Mouse (Mus musculus) ES-Bruce4 (cell line): Measurements from ENCODE around the gene Tex2. TPM values are rescaled to one million over a fixed set of nuclear protein-coding genes. Genes with fewer than 3 reads are reported as not detected.
A peak's percentile ranks its signal among the peaks of the same experiment; 100 is the strongest.
"Not testable (repeated sequence)": the region's sequence is repeated elsewhere in the genome, so short reads cannot be mapped to it uniquely, and the experiment has no call there.

Experiments
- H3K27ac ChIP-seq: 2 replicates; pipeline ENCODE4 v1.5.1; 2012; ENCODE audit warnings: low read length, inconsistent platforms; ENCODE audit not compliant: insufficient read depth
- H3K27me3 ChIP-seq: 2 replicates; pipeline ENCODE4 v1.6.1; 2012; ENCODE audit warnings: mild to moderate bottlenecking, low read length, inconsistent platforms; ENCODE audit not compliant: control insufficient read depth, poor library complexity, insufficient read depth, severe bottlenecking
- H3K36me3 ChIP-seq: 2 replicates; pipeline ENCODE4 v1.6.1; 2012; ENCODE audit warnings: inconsistent platforms, mild to moderate bottlenecking, low read length, moderate library complexity; ENCODE audit not compliant: control insufficient read depth, poor library complexity, insufficient read depth, severe bottlenecking
- H3K4me1 ChIP-seq: one replicate; pipeline ENCODE4 v1.8.1; 2011; ENCODE audit warnings: low read length; ENCODE audit not compliant: control insufficient read depth, insufficient read depth
- H3K4me3 ChIP-seq: 2 replicates; pipeline ENCODE4 v1.5.1; 2011; ENCODE audit warnings: low read depth, mild to moderate bottlenecking, low read length
- H3K9ac ChIP-seq: 2 replicates; pipeline ENCODE4 v1.6.1; 2012; ENCODE audit warnings: low read depth, mild to moderate bottlenecking, inconsistent platforms; ENCODE audit not compliant: poor library complexity, severe bottlenecking
- H3K9me3 ChIP-seq: replicated peaks from 2 replicates; pipeline ENCODE4 v1.6.1; 2012; ENCODE audit warnings: mild to moderate bottlenecking, low read length, inconsistent platforms; ENCODE audit not compliant: control insufficient read depth, poor library complexity, insufficient read depth, severe bottlenecking
- CTCF ChIP-seq: IDR thresholded peaks from one replicate; pipeline ENCODE4 v1.8.1; 2011; ENCODE audit warnings: low read depth, low read length
- EP300 ChIP-seq: IDR thresholded peaks from 2 replicates; pipeline ENCODE4 v1.6.1; 2011; ENCODE audit warnings: low read depth, low read length; ENCODE audit not compliant: insufficient read depth
- POLR2A ChIP-seq: IDR thresholded peaks from one replicate; pipeline ENCODE4 v1.8.1; 2011; ENCODE audit warnings: low read length; ENCODE audit not compliant: insufficient read depth
- polyA plus RNA-seq: library from polyadenylated mRNA; stranded (reverse); fragments of >200 nt; gene quantifications from 2 replicates; pipeline ENCODE4 v1.2.4, GENCODE M21; 2011; ENCODE audit warnings: low read depth; ENCODE audit not compliant: missing spikeins, insufficient read depth, insufficient read length

Gene Tex2
- polyA plus RNA-seq, 1 experiment: 28.8 TPM

DNA sequence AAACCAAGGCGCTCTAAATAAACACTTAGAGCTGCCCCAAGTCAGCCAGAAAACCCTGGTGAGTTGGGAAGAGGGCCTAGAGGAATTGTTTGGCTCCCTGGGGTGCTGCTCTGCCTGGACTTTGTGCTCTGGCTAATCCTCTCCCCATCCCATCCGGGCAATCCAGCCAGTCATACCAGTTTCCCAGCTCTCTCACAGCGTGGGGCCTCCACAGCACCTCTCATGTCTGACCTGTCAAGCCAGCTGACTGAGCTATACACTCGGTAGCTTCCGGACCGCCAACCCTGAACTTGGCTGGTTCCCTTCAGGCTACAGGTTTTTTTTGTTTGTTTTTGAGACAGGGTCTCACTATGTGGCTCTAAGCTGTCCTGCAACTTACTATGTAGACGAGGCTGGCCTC is 24.5 kb upstream of the Tex2 start:
- Histone ChIP-seq H3K4me1 (peaks cover 5% of the 10 kb centered on the region), H3K9ac (no peak overlapping the region), H3K36me3 (no peaks in the 10 kb centered on the region), H3K9me3 (peaks cover 5% of the 10 kb centered on the region), H3K27me3 (no peaks in the 10 kb centered on the region), H3K4me3 (no peak overlapping the region), H3K27ac (peak overlapping the region; percentile 70)
- no peak for TF ChIP-seq POLR2A
- TF ChIP-seq CTCF: no peak
- peak; percentile 86 for TF ChIP-seq EP300

DNA sequence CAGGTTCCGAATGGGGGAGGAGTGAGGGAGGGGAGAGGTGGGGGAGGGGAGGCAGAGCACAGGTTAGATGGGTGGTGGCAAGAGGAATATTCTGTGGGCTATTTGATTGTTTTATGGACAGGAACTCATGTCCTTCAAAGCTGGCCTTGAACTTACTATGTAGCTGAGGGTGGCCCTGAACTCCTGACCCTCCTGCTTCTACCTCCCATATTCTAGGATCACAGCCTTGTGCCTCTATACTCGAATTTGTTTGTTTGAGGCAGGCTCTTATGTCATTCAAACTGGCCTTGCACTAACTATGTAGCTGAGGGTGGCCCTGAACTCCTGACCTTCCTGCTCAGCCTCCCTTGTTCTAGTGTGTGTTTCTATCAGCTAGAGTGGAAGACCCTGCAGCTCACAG is 22.7 kb upstream of the Tex2 start:
- Histone ChIP-seq H3K27ac (peak overlapping the region; percentile 58), H3K4me1 (peaks cover 5% of the 10 kb centered on the region)
- TF ChIP-seq EP300 (no peak), POLR2A (no peak), CTCF (no peak)

DNA sequence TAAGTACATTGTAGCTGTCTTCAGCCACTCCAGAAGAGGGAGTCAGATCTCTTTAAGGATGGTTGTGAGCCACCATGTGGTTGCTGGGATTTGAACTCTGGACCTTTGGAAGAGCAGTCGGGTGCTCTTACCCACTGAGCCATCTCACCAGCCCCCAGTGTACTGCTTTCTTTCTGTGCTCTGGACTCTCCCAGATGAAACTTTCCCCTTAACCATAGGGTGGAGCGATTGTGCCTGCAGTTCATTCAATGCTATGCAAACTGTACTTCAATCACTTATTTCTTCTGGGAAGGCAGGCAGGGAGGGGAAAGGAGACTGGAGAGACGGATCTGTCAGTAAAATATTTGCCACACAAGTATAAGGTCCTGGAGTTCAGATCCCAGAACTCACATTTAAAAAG is 21.0 kb upstream of the Tex2 start:
- peaks cover 22% of the 10 kb centered on the region for H3K9me3 ChIP-seq
- H3K27me3 ChIP-seq, H3K9ac ChIP-seq, H3K4me1 ChIP-seq, H3K27ac ChIP-seq, H3K36me3 ChIP-seq, H3K4me3 ChIP-seq: not testable (repeated sequence)

More for the DNA sequence above, 22.7 kb upstream of the Tex2 start:
- H3K27me3 ChIP-seq: no peaks in the 10 kb centered on the region
- no peak overlapping the region for H3K9ac ChIP-seq
- H3K4me3 ChIP-seq: no peak overlapping the region
- peaks cover 22% of the 10 kb centered on the region for H3K9me3 ChIP-seq
- no peaks in the 10 kb centered on the region for H3K36me3 ChIP-seq

DNA sequence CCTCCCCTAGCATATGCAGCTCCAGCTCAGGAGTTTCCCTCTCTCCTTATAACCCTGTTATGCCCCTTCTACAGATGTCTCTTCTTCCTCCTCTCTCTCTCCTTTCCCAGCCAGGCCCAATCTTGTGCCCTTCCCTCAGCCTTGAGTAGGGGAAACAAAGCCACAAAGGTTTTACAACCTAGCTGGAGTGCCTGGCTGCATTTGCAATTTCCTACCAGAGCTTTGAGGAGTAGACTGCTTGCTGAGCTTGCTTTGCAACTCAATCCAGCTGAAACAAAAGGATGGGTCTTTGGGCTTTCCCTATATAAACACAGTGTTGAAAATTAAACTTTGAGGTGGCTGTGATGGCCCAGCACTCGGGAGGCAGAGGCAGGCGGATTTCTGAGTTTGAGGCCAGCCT is 20.2 kb upstream of the Tex2 start:
- Histone ChIP-seq H3K9ac (no peak overlapping the region), H3K27ac (peak overlapping the region; percentile 7; the same call in 1 of the 2 replicates), H3K36me3 (no peaks in the 10 kb centered on the region), H3K9me3 (peaks cover 22% of the 10 kb centered on the region), H3K27me3 (no peaks in the 10 kb centered on the region), H3K4me3 (no peak overlapping the region), H3K4me1 (peaks cover 4% of the 10 kb centered on the region)
- TF ChIP-seq CTCF: no peak
- no peak for TF ChIP-seq EP300
- TF ChIP-seq POLR2A: no peak

DNA sequence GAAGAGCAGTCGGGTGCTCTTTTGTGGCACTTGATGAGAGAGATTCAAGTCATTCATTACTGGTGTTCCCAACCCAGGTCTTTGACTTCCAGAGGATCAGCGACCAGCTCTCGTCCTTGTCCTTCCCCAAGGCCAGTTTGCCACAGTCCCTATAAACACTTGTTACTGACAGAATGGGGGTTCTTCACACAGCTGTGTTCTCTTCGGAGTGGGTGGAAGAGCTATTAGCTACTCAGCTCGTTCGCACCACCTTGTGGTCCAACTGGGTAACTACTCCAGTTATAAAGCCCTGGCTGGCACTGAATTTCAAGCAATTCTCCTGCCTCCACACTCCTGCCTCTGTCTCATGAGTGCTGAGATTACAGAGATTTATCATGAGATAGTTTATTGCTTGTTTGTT is 14.5 kb upstream of the Tex2 start:
- H3K4me3 ChIP-seq: no peak overlapping the region
- H3K4me1 ChIP-seq: no peaks in the 10 kb centered on the region
- H3K36me3 ChIP-seq: no peaks in the 10 kb centered on the region

DNA sequence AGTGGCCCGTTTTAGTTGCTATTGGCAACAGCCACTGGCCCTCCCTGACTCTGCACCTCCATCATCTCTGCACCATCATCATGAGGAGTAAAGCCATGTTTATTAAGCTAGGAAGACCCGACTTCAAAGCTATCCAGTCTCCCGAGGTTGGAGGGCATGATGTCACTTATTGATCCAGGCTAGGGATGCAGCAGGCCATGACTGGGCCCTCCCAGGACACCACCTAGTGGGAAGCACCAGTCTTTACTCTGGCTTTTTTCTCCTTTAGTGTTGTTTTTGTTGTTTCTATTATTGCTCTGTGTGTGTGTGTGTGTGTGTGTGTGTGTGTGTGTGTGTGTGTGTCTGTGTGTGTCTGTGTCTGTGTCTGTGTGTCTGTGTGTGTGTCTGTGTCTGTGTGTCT is 12.4 kb upstream of the Tex2 start:
- Histone ChIP-seq H3K4me1 (no peaks in the 10 kb centered on the region), H3K27me3 (no peaks in the 10 kb centered on the region), H3K36me3 (no peaks in the 10 kb centered on the region), H3K9ac (no peak overlapping the region), H3K4me3 (no peak overlapping the region), H3K9me3 (no peaks in the 10 kb centered on the region), H3K27ac (no peak overlapping the region)
- TF ChIP-seq POLR2A (no peak), CTCF (peak; percentile 28), EP300 (no peak)

More for the DNA sequence above, 14.5 kb upstream of the Tex2 start:
- TF ChIP-seq EP300 (no peak), CTCF (peak; percentile 64), POLR2A (no peak)
- no peak overlapping the region for H3K9ac ChIP-seq
- no peak overlapping the region for H3K27ac ChIP-seq
- no peaks in the 10 kb centered on the region for H3K27me3 ChIP-seq
- H3K9me3 ChIP-seq: peaks cover 16% of the 10 kb centered on the region

DNA sequence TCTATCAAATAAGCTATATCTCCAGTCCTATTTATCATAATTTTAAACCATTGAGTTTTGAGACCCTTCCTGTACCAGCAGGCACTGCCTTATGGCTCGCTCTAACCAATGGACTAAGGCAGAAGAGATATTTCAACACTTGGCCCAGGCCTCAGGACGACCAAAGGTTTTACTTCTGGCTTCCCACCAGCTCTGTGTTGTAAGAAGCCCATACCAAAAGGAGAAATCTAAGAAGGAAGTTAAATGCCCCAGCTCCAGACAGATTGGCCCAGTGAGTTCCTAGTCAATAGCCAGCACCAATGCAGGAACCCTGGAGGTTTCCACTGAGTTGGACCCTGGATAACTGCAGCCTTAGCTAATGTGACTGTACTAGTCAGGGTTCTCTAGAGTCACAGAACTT is 10.4 kb upstream of the Tex2 start:
- Histone ChIP-seq H3K4me3 (no peak overlapping the region), H3K4me1 (no peaks in the 10 kb centered on the region), H3K27me3 (no peaks in the 10 kb centered on the region), H3K9me3 (no peaks in the 10 kb centered on the region), H3K27ac (no peak overlapping the region), H3K36me3 (no peaks in the 10 kb centered on the region), H3K9ac (no peak overlapping the region)
- TF ChIP-seq POLR2A: no peak
